ENCODE assay signal across 8 mouse cellular contexts in genomic region chr3:87948378-87949265, GRCm38 (mm10). TPM values are rescaled to one million over a fixed set of nuclear protein-coding genes. Genes with fewer than 3 reads are reported as not detected.
DNase-seq lines count a peak whose midpoint lies in the region; ATAC-seq and TF ChIP-seq lines count a peak whose summit lies in the region.

Crabp2 (plus strand) TSS chr3:87948666.

- no peak for ATAC-seq in heart, embryonic 11.5 days (replicated peaks; ENCODE audit: insufficient number of reproducible peaks, low FRiP score, low TSS enrichment)
- ATAC-seq in forebrain, embryonic 13.5 days: no peak
- ATAC-seq in liver, embryonic 13.5 days (ENCODE audit: low read depth): no peak
- no peak for ATAC-seq in stomach, embryonic 15.5 days (ENCODE audit: insufficient read depth, low FRiP score, low read depth)

- peak within 1 kb of the TSS; percentile 60 for H3K4me2 ChIP-seq in heart, embryonic 11.5 days
- H3K4me2 ChIP-seq in forebrain, embryonic 13.5 days: peak within 1 kb of the TSS; percentile 69
- H3K4me2 ChIP-seq in liver, embryonic 13.5 days: peak within 1 kb of the TSS; percentile 50
- peak within 1 kb of the TSS; percentile 63 for H3K4me2 ChIP-seq in stomach, embryonic 15.5 days

- H3K9ac ChIP-seq in heart, embryonic 11.5 days (ENCODE audit: low read depth, low read length): peak within 1 kb of the TSS; percentile 54
- H3K9ac ChIP-seq in forebrain, embryonic 13.5 days: peak within 1 kb of the TSS; percentile 61
- H3K9ac ChIP-seq in liver, embryonic 13.5 days: no peak within 1 kb of the TSS
- H3K9ac ChIP-seq in stomach, embryonic 15.5 days: no peak within 1 kb of the TSS

- no peak for DNase-seq in heart, postnatal 25 days (ENCODE audit: low spot score)
- no peak for DNase-seq in liver, embryonic 13.5 days
- DNase-seq in cerebellum, adult 2 months: no peak
- no peak for DNase-seq in kidney, adult 8-10 months

- no peak within 1 kb of the TSS for H3K27ac ChIP-seq in heart, embryonic 11.5 days (ENCODE audit: low read depth, low read length)
- peak within 1 kb of the TSS; percentile 51; the same call in 1 of the 2 replicates for H3K27ac ChIP-seq in forebrain, embryonic 13.5 days
- H3K27ac ChIP-seq in liver, embryonic 13.5 days: no peak within 1 kb of the TSS
- H3K27ac ChIP-seq in stomach, embryonic 15.5 days: no peak within 1 kb of the TSS
- no peak within 1 kb of the TSS for H3K27ac ChIP-seq in cerebellum, adult 2 months (ENCODE audit: insufficient read depth, low read length)

- H3K36me3 ChIP-seq in heart, embryonic 11.5 days (ENCODE audit: control insufficient read depth, insufficient read depth, low read length): no peaks in the 10 kb centered on the region
- peaks cover 26% of the 10 kb centered on the region for H3K36me3 ChIP-seq in E14TG2a.4 (ENCODE audit: insufficient read depth, low read length)
- H3K36me3 ChIP-seq in forebrain, embryonic 13.5 days (ENCODE audit: poor library complexity, severe bottlenecking): 0 out of 2 replicates have a peak, but pooled peaks cover 2% of the 10 kb centered on the region
- H3K36me3 ChIP-seq in liver, embryonic 13.5 days: no peaks in the 10 kb centered on the region
- no peaks in the 10 kb centered on the region for H3K36me3 ChIP-seq in stomach, embryonic 15.5 days

- no peak for TF ChIP-seq CTCF in E14TG2a.4 (conservative IDR thresholded peaks at IDR 0.05; ENCODE audit: low read length)
- no peak for TF ChIP-seq CTCF in cerebellum, adult 2 months (IDR thresholded peaks at IDR 0.05; ENCODE audit: borderline replicate concordance, insufficient read depth, low read depth, low read length)

- TF ChIP-seq POLR2A in cerebellum, adult 2 months (IDR thresholded peaks at IDR 0.05; ENCODE audit: borderline replicate concordance, insufficient read depth, low read length): no peak

- H3K4me3 ChIP-seq in heart, embryonic 11.5 days (ENCODE audit: low read depth, low read length): peak within 1 kb of the TSS; percentile 26
- H3K4me3 ChIP-seq in E14TG2a.4 (replicated peaks; ENCODE audit: low read length): peak within 1 kb of the TSS; percentile 60
- peak within 1 kb of the TSS; percentile 36 for H3K4me3 ChIP-seq in forebrain, embryonic 13.5 days
- peak within 1 kb of the TSS; percentile 22 for H3K4me3 ChIP-seq in liver, embryonic 13.5 days (replicated peaks)
- peak within 1 kb of the TSS; percentile 29 for H3K4me3 ChIP-seq in stomach, embryonic 15.5 days (replicated peaks)
- H3K4me3 ChIP-seq in cerebellum, adult 2 months (replicated peaks; ENCODE audit: insufficient read depth, low read depth, low read length): no peak within 1 kb of the TSS

- WGBS in heart, embryonic 11.5 days (ENCODE audit: insufficient replicate concordance): 3% methylated on average over 35 of the region's 35 CpGs
- 2% methylated on average over 34 of the region's 35 CpGs for WGBS in forebrain, embryonic 13.5 days
- 4% methylated on average over 35 of the region's 35 CpGs for WGBS in liver, embryonic 13.5 days (ENCODE audit: insufficient replicate concordance)
- 6% methylated on average over 35 of the region's 35 CpGs for WGBS in stomach, embryonic 15.5 days
- WGBS in cerebellum, adult 2 months: 5% methylated on average over 35 of the region's 35 CpGs

- peaks cover 56% of the 10 kb centered on the region for H3K27me3 ChIP-seq in heart, embryonic 11.5 days (ENCODE audit: control insufficient read depth, insufficient read depth, low read length)
- peaks cover 82% of the 10 kb centered on the region for H3K27me3 ChIP-seq in E14TG2a.4 (ENCODE audit: insufficient read depth, low read length)
- 0 out of 2 replicates have a peak, but pooled peaks cover 4% of the 10 kb centered on the region for H3K27me3 ChIP-seq in forebrain, embryonic 13.5 days
- H3K27me3 ChIP-seq in liver, embryonic 13.5 days: peaks cover 95% of the 10 kb centered on the region
- H3K27me3 ChIP-seq in stomach, embryonic 15.5 days (replicated peaks): peaks cover 23% of the 10 kb centered on the region
- peaks cover 7% of the 10 kb centered on the region; the same call in 1 of the 2 replicates for H3K27me3 ChIP-seq in cerebellum, adult 2 months (ENCODE audit: control insufficient read depth, insufficient read depth, low read length)

- no peaks in the 10 kb centered on the region for H3K9me3 ChIP-seq in heart, embryonic 11.5 days (replicated peaks; ENCODE audit: control insufficient read depth, low read length)
- no peaks in the 10 kb centered on the region for H3K9me3 ChIP-seq in E14TG2a.4 (ENCODE audit: low read length)
- H3K9me3 ChIP-seq in forebrain, embryonic 13.5 days (replicated peaks): no peaks in the 10 kb centered on the region
- H3K9me3 ChIP-seq in liver, embryonic 13.5 days (replicated peaks): no peaks in the 10 kb centered on the region
- H3K9me3 ChIP-seq in stomach, embryonic 15.5 days: no peaks in the 10 kb centered on the region

- intact Hi-C loops in heart, postnatal 25 days (cut with DNase I): no loop called here

- H3K4me1 ChIP-seq in heart, embryonic 11.5 days (ENCODE audit: control insufficient read depth, insufficient read depth, low read length): peaks cover 41% of the 10 kb centered on the region
- peaks cover 97% of the 10 kb centered on the region for H3K4me1 ChIP-seq in E14TG2a.4 (replicated peaks; ENCODE audit: low read depth, low read length)
- H3K4me1 ChIP-seq in forebrain, embryonic 13.5 days: peaks cover 76% of the 10 kb centered on the region
- peaks cover 38% of the 10 kb centered on the region for H3K4me1 ChIP-seq in liver, embryonic 13.5 days (replicated peaks)
- peaks cover 50% of the 10 kb centered on the region for H3K4me1 ChIP-seq in stomach, embryonic 15.5 days
- H3K4me1 ChIP-seq in cerebellum, adult 2 months (ENCODE audit: control insufficient read depth, insufficient read depth, low read length): no peaks in the 10 kb centered on the region; the same call in 1 of the 2 replicates

RNA-seq across cellular contexts. Expression of gene Crabp2, which starts in this region (rescaled TPM):
- 24.1 and 25.1 TPM in 2 replicates for polyA plus RNA-seq in heart, embryonic 11.5 days (2014; fragmentation: Nextera tagmentation; extraction: Ambion mirVana)
- total RNA-seq in heart, postnatal 25 days (2021): not detected
- 67.1 and 89.5 TPM in 2 replicates for polyA plus RNA-seq in forebrain, embryonic 13.5 days (2015; fragmentation: Nextera tagmentation; extraction: Ambion mirVana)
- 2.2 and 2.3 TPM in 2 replicates for polyA plus RNA-seq in liver, embryonic 13.5 days (2015; fragmentation: Nextera tagmentation; extraction: Ambion mirVana)
- 17.2 and 20.0 TPM in 2 replicates for polyA plus RNA-seq in stomach, embryonic 15.5 days (2015; fragmentation: Nextera tagmentation; extraction: Ambion mirVana)
- polyA plus RNA-seq in cerebellum, adult 2 months (2012; rRNA removed): 3.5 and 5.0 TPM in 2 replicates

Comparison
In these comparisons a context has a peak if more than half of its experiments do, and no peak if none do; other contexts are left out.
1. H3K9ac ChIP-seq: peak in heart, embryonic 11.5 days (single experiment) and forebrain, embryonic 13.5 days (single experiment); none in liver, embryonic 13.5 days (single experiment) and stomach, embryonic 15.5 days (single experiment).
2. Peak in every context shown above with its lines, with median percentiles within 50 percentile points of each other: H3K4me2 ChIP-seq.